In the genomic region with DNA sequence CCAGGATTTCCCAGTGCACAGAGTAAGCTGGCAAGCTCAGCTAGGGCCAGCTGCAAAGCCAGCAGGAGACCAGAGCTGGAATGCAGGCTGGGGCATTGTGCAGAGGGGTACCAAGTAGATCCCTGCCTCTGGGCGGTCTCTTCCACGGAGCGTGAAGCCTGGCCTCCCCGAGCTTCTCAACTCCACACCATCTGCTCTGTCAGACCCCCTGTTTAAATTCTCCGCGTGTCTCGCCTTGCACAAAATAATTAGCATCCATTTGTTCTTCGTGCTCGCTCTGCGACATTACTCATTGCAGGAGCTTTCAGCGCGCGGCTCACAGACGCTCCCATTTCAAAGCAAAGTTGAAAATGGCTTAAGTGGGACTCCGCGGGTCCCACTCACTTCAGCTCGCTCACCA, we compare ENCODE assay signal across 8 mouse cellular contexts.
DNase-seq lines count a peak whose midpoint lies in the region; ATAC-seq lines count a peak whose summit lies in the region.

No protein-coding gene starts in this region.

- DNase-seq in kidney, adult 11 months = no peak
- DNase-seq in forelimb bud, embryonic 11.5 days (ENCODE audit: low read depth, low spot score) = peak; percentile 51
- DNase-seq in left cerebral cortex, postnatal 10 days (ENCODE audit: extremely low spot score in 1 of 2, low spot score in 2 of 2) = peak; percentile 55 to 56
- DNase-seq in retina, embryonic 14.5 days (ENCODE audit: low spot score) = peak; percentile 66
- DNase-seq in thymus, postnatal 4 days = no peak
- DNase-seq in gastrocnemius, adult 8-10 months (ENCODE audit: low spot score in 2 of 2) = no peak
- no peak for DNase-seq in thymus, postnatal 36 days

- H3K4me1 ChIP-seq in kidney, embryonic 16.5 days (ENCODE audit: insufficient read depth, low read length) = peaks cover 4% of the 10 kb centered on the region; the same call in 1 of the 2 replicates

- H3K4me2 ChIP-seq in kidney, embryonic 16.5 days (replicated peaks; ENCODE audit: low read depth, low read length) = peak overlapping the region; percentile 35

- intact Hi-C loops in left cerebral cortex, postnatal 10 days (cut with DNase I) = no loop called here

- H3K4me3 ChIP-seq in kidney, embryonic 16.5 days (ENCODE audit: low read length) = peak overlapping the region; percentile 12; the same call in 1 of the 2 replicates

- H3K36me3 ChIP-seq in kidney, embryonic 16.5 days (ENCODE audit: insufficient read depth, low read length) = no peaks in the 10 kb centered on the region

- H3K27me3 ChIP-seq in kidney, embryonic 16.5 days (ENCODE audit: insufficient read depth, low read length) = no peaks in the 10 kb centered on the region

- no peak overlapping the region for H3K27ac ChIP-seq in kidney, embryonic 16.5 days (ENCODE audit: low read length)

- ATAC-seq in kidney, embryonic 16.5 days (ENCODE audit: low FRiP score, low TSS enrichment) = peak; percentile 35; the same call in 1 of the 2 replicates

- H3K9me3 ChIP-seq in kidney, embryonic 16.5 days (ENCODE audit: low read length) = no peaks in the 10 kb centered on the region

- 2% methylated on average over 17 of the region's 17 CpGs for WGBS in kidney, embryonic 16.5 days

- no peak overlapping the region for H3K9ac ChIP-seq in kidney, embryonic 16.5 days (replicated peaks; ENCODE audit: low read length)

Comparison
In these comparisons a context has a peak if more than half of its experiments do, and no peak if none do; other contexts are left out.
1. DNase-seq: peak in forelimb bud, embryonic 11.5 days (single experiment), left cerebral cortex, postnatal 10 days (2 of 2) and retina, embryonic 14.5 days (single experiment); none in kidney, adult 11 months (single experiment), thymus, postnatal 4 days (single experiment), gastrocnemius, adult 8-10 months (0 of 2) and thymus, postnatal 36 days (0 of 2).